Mouse (Mus musculus) lung, embryonic 14.5 days (tissue): ENCODE measurements around the gene Sox5. TPM values are rescaled to one million over a fixed set of nuclear protein-coding genes. Genes with fewer than 3 reads are reported as not detected.

Experiments used
- ATAC-seq: fragments of 200-750 bp; cut with Nextera tagmentation; 2 replicates; pipeline ENCODE4 v1.8.0; 2017; ENCODE audit warnings: mild to moderate bottlenecking, moderate TSS enrichment, moderate library complexity; ENCODE audit not compliant: insufficient read depth
- DNase-seq: peaks from one replicate; pipeline ENCODE4 v3.0.0-alpha.2; 2015
- H3K27ac ChIP-seq: fragments of 300-500 bp; sonication (generic); 2 replicates; pipeline ENCODE4 v1.5.1; 2014; ENCODE audit warnings: low read depth, mild to moderate bottlenecking, moderate library complexity
- H3K27me3 ChIP-seq: fragments of 300-500 bp; sonication (generic); 2 replicates; pipeline ENCODE4 v1.6.1; 2014; ENCODE audit warnings: low read length, control low read depth; ENCODE audit not compliant: insufficient read depth
- H3K36me3 ChIP-seq: fragments of 300-500 bp; sonication (generic); 2 replicates; pipeline ENCODE4 v1.6.1; 2014; ENCODE audit warnings: control low read depth; ENCODE audit not compliant: insufficient read depth
- H3K4me1 ChIP-seq: fragments of 300-500 bp; sonication (generic); 2 replicates; pipeline ENCODE4 v1.6.1; 2014; ENCODE audit warnings: antibody characterized with exemption, control low read depth; ENCODE audit not compliant: insufficient read depth
- H3K4me2 ChIP-seq: fragments of 300-500 bp; sonication (generic); 2 replicates; pipeline ENCODE4 v1.6.1; 2014; ENCODE audit warnings: mild to moderate bottlenecking
- H3K4me3 ChIP-seq: fragments of 300-500 bp; sonication (generic); 2 replicates; pipeline ENCODE4 v1.5.1; 2014; ENCODE audit warnings: low read depth, low read length
- H3K9ac ChIP-seq: fragments of 300-500 bp; sonication (generic); 2 replicates; pipeline ENCODE4 v1.6.1; 2014
- H3K9me3 ChIP-seq: fragments of 300-500 bp; sonication (generic); 2 replicates; pipeline ENCODE4 v1.6.1; 2016; ENCODE audit warnings: low read depth, low read length, control low read depth
- CTCF ChIP-seq: IDR thresholded peaks from 2 replicates; pipeline ENCODE4 v1.5.1; 2016; ENCODE audit warnings: antibody characterized with exemption, low read depth
- WGBS: fragments of 180-500 bp; shearing (Covaris S2); extraction: QIAGEN DNeasy Blood & Tissue Kit; methylation state at CpG from one replicate; pipeline ENCODE4 v1.1.7; 2014; 5-methylcytosine and 5-hydroxymethylcytosine counted together
- polyA plus RNA-seq: library from polyadenylated mRNA; unstranded; fragments of >200 nt; fragmentation: Nextera tagmentation; extraction: Ambion mirVana; gene quantifications from 2 replicates; pipeline ENCODE4 v1.2.1, GENCODE M21; 2014

Gene Sox5
- polyA plus RNA-seq, 1 experiment from 2014 or later, result 21.3 TPM

- H3K4me3 ChIP-seq, result no peak overlapping the region
- ATAC-seq, result no peak
- DNase-seq, result no peak
- 69% methylated on average over 13 of the region's 13 CpGs for WGBS
- TF ChIP-seq CTCF, result no peak
- H3K27me3 ChIP-seq, result no peaks in the 10 kb centered on the region
- H3K9me3 ChIP-seq, result no peaks in the 10 kb centered on the region
- H3K36me3 ChIP-seq, result no peaks in the 10 kb centered on the region
- no peaks in the 10 kb centered on the region for H3K4me1 ChIP-seq
- H3K9ac ChIP-seq, result no peak overlapping the region
- H3K27ac ChIP-seq, result no peak overlapping the region
- H3K4me2 ChIP-seq, result no peak overlapping the region
Measured at GRCm38 (mm10) chr6:143998201-143998600, 783.6 kb downstream of the Sox5 start.

DNA sequence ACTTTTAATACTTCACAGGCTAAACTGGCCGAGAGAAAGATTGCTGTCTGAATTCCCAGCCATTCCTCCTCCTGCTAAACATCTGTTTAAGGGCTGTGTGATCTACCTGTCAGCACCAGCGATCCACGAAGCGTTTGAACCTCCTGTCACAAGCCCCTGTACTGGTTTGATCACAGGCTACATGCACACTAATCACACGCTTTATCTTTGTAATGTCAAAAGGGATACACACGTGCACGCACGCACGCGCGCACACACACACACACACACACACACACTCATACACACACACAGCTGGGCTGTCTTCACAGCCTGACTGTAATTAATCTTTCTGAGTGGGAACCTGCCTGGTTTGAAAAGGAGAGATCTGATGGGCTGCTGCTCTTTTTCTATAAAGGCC is 784.2 kb downstream of the Sox5 start:
- no peak overlapping the region for H3K4me2 ChIP-seq
- H3K9ac ChIP-seq, result no peak overlapping the region
- DNase-seq, result no peak
- no peak overlapping the region for H3K4me3 ChIP-seq
- H3K27ac ChIP-seq, result no peak overlapping the region
- no peaks in the 10 kb centered on the region for H3K36me3 ChIP-seq
- WGBS, result 59% methylated on average over 11 of the region's 11 CpGs
- no peaks in the 10 kb centered on the region for H3K27me3 ChIP-seq
- no peak for ATAC-seq
- H3K4me1 ChIP-seq, result no peaks in the 10 kb centered on the region
- H3K9me3 ChIP-seq, result no peaks in the 10 kb centered on the region
- no peak for TF ChIP-seq CTCF

- DNase-seq, result no peak
- TF ChIP-seq CTCF, result no peak
- H3K4me2 ChIP-seq, result no peak overlapping the region
- no peaks in the 10 kb centered on the region for H3K4me1 ChIP-seq
- H3K9ac ChIP-seq, result no peak overlapping the region
- 68% methylated on average over 4 of the region's 4 CpGs for WGBS
- no peaks in the 10 kb centered on the region for H3K27me3 ChIP-seq
- H3K36me3 ChIP-seq, result no peaks in the 10 kb centered on the region
- H3K9me3 ChIP-seq, result no peaks in the 10 kb centered on the region
- no peak for ATAC-seq
- no peak overlapping the region for H3K27ac ChIP-seq
- H3K4me3 ChIP-seq, result no peak overlapping the region
Measured at GRCm38 (mm10) chr6:143995046-143995445, 786.7 kb downstream of the Sox5 start.

GRCm38 (mm10) chr6:143987548-143987947 is 794.2 kb downstream of the Sox5 start:
- no peak for TF ChIP-seq CTCF
- Histone ChIP-seq H3K27me3 (no peaks in the 10 kb centered on the region), H3K4me3 (no peak overlapping the region), H3K36me3 (no peaks in the 10 kb centered on the region), H3K9me3 (no peaks in the 10 kb centered on the region), H3K4me1 (no peaks in the 10 kb centered on the region), H3K27ac (no peak overlapping the region), H3K9ac (no peak overlapping the region), H3K4me2 (no peak overlapping the region)
- DNase-seq (no peak), ATAC-seq (no peak; the same call in 1 of the 2 replicates)

DNA sequence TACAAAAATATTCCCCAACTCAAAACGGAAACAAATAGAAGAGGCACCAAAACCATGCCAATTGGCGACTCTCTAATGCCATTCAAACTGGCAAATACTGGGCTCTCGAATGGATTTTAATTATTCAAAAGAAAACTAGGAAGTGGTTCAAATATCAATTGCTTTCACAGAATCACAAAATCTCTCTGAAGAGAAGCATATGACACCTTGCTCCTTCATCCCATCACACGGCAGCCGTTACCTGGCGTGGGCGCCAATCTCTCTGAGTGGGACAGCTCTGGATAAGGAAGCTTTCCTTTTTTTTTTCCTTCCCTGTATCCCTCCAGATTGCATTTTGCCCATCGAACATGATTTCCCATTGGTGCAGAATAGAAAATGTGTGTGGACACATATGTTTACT is 801.6 kb downstream of the Sox5 start:
- Histone ChIP-seq H3K4me2 (no peak overlapping the region), H3K27ac (no peak overlapping the region), H3K27me3 (no peaks in the 10 kb centered on the region), H3K9me3 (no peaks in the 10 kb centered on the region), H3K9ac (no peak overlapping the region), H3K36me3 (no peaks in the 10 kb centered on the region), H3K4me3 (no peak overlapping the region), H3K4me1 (no peaks in the 10 kb centered on the region)
- DNase-seq, result no peak
- no peak for TF ChIP-seq CTCF
- WGBS, result 90% methylated on average over 8 of the region's 8 CpGs
- no peak for ATAC-seq

DNA sequence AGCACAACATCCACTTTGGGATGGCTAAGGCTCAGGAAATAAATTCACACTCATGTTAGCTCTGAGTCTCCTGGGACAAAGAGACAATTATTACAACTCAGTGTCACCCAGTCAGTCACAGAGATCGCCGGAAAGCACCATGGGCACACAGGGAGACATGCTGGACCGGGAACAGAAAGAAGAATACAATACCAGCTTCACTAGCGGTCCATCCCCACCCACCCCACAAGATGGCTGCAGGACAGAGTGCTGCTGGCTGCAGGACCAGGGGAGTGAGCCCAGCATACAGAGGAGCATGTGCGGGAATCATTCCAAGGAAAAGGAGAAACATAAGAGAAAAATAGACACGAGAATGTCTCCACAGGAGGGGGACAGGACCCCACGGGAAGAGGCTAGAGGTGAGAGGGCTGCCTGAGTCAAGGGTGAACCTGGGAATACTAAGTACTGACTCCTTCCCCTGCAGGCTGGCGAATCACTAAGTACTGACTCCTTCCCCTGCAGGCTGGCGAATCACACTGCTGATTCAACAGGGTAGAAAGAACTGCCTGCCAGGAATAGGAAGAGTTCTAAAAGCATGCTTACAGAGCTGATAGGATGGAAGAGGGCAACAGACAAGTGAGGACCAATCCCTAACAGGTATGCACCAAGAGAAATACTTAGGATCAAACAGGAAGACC is 813.9 kb downstream of the Sox5 start:
- no peak overlapping the region for H3K9ac ChIP-seq
- H3K4me2 ChIP-seq, result no peak overlapping the region
- no peaks in the 10 kb centered on the region for H3K4me1 ChIP-seq
- H3K27ac ChIP-seq, result no peak overlapping the region
- TF ChIP-seq CTCF, result no peak
- H3K36me3 ChIP-seq, result no peaks in the 10 kb centered on the region
- 65% methylated on average over 9 of the region's 9 CpGs for WGBS
- H3K9me3 ChIP-seq, result no peaks in the 10 kb centered on the region
- no peak overlapping the region for H3K4me3 ChIP-seq
- no peak for ATAC-seq
- no peaks in the 10 kb centered on the region for H3K27me3 ChIP-seq
- DNase-seq, result no peak

DNA sequence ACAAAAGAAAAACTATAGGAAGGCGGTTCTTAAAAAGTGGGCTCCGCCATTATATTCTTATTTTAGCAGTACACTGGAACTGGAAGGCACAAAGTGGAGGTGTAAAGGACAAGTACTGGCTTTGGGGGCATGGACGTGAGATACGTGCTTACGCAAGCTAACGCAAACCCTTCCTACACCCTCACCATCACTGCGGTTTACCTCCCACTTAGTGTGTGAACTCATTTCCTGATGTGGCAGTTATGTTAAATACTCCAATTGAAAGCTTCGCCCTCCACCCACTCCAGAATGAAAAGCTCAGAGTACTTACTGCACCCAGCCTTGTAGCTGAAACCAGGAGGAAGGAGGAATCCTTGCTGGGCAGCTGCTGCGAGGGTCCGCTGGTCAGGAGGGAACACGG is 821.3 kb downstream of the Sox5 start:
- WGBS, result 93% methylated on average over 11 of the region's 11 CpGs
- DNase-seq, result no peak
- Histone ChIP-seq H3K4me2 (no peak overlapping the region), H3K4me3 (no peak overlapping the region), H3K4me1 (no peaks in the 10 kb centered on the region), H3K27ac (no peak overlapping the region), H3K9me3 (no peaks in the 10 kb centered on the region), H3K27me3 (no peaks in the 10 kb centered on the region), H3K9ac (no peak overlapping the region), H3K36me3 (no peaks in the 10 kb centered on the region)
- no peak for ATAC-seq
- TF ChIP-seq CTCF, result no peak

DNA sequence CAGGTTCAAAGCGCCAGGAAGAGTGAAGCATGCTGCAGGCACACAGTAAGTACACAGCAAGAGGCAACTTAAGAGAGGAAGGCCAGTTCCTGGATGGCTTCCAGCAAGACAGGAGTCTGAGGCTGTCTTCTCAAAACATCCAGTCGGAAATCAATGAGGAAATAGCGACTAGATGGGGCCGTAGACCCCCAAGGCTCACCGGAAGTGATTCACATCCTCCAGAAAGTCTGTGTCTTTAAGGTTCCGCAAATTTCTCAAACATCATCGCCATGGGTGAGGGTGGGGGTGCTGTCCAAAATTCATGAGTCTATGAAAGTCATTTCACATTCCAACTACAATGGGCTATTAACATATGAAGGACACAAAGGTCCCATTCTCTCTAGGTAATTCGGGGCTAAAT is 821.7 kb downstream of the Sox5 start:
- Histone ChIP-seq H3K9me3 (no peaks in the 10 kb centered on the region), H3K27ac (no peak overlapping the region), H3K4me3 (no peak overlapping the region), H3K4me1 (no peaks in the 10 kb centered on the region), H3K9ac (no peak overlapping the region), H3K36me3 (no peaks in the 10 kb centered on the region), H3K4me2 (no peak overlapping the region), H3K27me3 (no peaks in the 10 kb centered on the region)
- 87% methylated on average over 8 of the region's 8 CpGs for WGBS
- TF ChIP-seq CTCF, result no peak
- DNase-seq (no peak), ATAC-seq (no peak)
